Mouse (Mus musculus) left cerebral cortex, postnatal 25 days (tissue): Measurements from ENCODE around the gene Actg2. TPM values are rescaled to one million over a fixed set of nuclear protein-coding genes. Genes with fewer than 3 reads are reported as not detected.
A peak's percentile ranks its signal among the peaks of the same experiment; 100 is the strongest.

Experiments used
- DNase-seq, 2 experiments: peaks; one replicate each; pipeline ENCODE4 v3.0.0; 2022; ENCODE audit warnings: low spot score in 2 of 2, mixed read lengths in 1 of 2
- intact Hi-C: fragments of 180-260 bp; cut with DNase I; formaldehyde crosslinking; loops from one replicate; pipeline ENCODE4 v1.15.1; 2025
- total RNA-seq, 2 experiments: library from RNA; stranded (reverse); gene quantifications; 2 replicates each; pipeline ENCODE4 v1.2.3; 2021

Actg2 gene
- total RNA-seq, 2 experiments from 2014 or later = not detected

DNA sequence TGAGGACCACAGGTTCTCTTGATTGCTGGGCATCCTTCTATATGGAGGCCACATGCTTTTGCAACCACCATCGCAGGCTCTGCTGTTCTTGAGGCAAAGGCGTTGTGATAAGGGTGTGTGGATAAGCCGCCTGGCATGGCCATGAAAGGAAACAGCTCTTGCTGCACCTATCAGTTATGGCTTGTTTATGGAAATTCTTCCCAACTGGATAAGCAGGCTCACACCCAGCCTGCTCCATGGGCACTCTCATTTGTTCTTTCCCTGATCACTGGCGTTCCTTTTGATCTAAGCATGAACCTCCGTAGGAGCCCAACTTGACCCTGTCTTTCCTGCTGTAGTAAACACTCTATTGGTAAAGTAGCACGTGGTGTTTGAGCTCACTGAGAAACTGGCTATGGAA lies 14.3 kb downstream of the Actg2 start:
- intact Hi-C loops = no loop called here
- no peak for DNase-seq

DNA sequence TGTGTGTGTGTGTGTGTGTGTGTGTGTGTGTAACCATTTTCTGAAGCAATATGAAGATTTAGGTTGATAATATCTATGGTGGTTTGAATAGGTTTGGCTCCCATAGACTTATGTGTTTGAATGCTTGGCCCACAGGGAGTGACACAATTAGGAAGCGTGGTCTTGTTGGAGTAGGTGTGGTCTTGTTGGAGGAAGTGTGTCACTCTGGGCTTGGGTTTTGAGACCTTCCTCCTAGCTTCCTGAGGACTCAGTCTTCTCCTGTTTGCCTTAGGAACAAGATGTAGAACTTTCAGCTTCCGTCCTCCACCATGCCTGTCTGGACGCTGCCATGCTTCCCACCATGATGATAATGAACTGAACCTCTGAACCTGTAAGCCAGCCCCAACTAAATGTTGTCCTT lies 17.4 kb downstream of the Actg2 start:
- intact Hi-C loops = no loop called here
- DNase-seq = no peak

GRCm38 (mm10) chr6:83515172-83515571 lies 20.9 kb downstream of the Actg2 start:
- intact Hi-C loops = no loop called here
- no peak for DNase-seq

DNA sequence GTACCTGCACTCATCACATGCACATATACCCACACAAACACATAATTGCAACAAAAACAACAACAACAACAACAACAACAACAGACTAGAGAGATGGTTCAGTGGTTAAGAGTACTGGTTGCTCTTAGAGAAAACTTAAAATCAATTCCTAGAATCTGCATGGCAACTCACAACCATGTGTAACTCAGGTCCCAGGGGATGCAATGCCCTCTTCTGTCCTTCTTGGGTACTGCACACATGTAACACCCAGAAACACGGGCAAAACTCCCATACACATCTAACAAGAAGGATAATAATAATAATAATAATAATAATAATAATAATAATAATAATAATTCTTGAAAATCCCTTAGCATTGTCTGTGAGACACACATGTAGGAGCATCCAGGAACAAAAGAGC lies 23.6 kb downstream of the Actg2 start:
- intact Hi-C loops = loop anchor here (1.0 kb wide), 1 partner anchor 156 kb away; no protein-coding TSS in a partner anchor

GRCm38 (mm10) chr6:83510210-83510609 lies 25.9 kb downstream of the Actg2 start:
- intact Hi-C loops = no loop called here
- DNase-seq = no peak

More for the DNA sequence above, 23.6 kb downstream of the Actg2 start:
- DNase-seq = peak; percentile 60 to 75

GRCm38 (mm10) chr6:83509442-83509841 lies 26.6 kb downstream of the Actg2 start:
- intact Hi-C loops = loop anchor here (5.0 kb wide), 2 partner anchors 52 to 63 kb away; partner anchors contain the start of genes Stambp and Tet3
- DNase-seq = peak; percentile 69 to 91

GRCm38 (mm10) chr6:83507168-83507546 lies 28.9 kb downstream of the Actg2 start:
- intact Hi-C loops = loop anchor here (2.0 to 5.0 kb wide), 3 partner anchors 50 to 158 kb away; partner anchors contain the start of genes Bola3, Stambp and Tet3
- DNase-seq = no peak

GRCm38 (mm10) chr6:83506258-83507167 lies 29.6 kb downstream of the Actg2 start, which contains the start of gene Dguok:
Gene Dguok, minus strand, starts transcription at chr6:83506969.
- intact Hi-C loops = loop anchor here (1.0 to 5.0 kb wide), 5 partner anchors 35 to 158 kb away; partner anchors contain the start of genes Bola3, Stambp and Tet3
- DNase-seq = peak; percentile 98 to 99

DNA sequence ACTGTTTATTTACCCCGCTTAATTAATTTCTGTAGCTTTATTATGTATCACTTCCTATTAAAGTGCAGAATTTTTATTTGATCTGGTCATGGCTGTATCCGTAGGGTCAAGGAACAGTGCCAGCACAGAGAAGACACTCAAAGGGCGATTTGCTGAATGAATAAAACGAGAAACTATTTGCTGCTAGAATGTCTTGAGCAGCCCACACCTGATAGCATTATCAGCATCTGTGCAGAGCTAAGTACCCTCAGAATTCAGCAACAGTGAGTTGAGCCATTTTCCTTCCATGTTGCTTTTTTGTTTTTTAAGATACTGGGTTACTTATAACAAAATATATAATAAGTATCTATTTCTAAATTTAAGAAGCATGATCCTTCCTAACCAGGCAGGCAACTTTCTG lies 30.5 kb downstream of the Actg2 start:
- DNase-seq = no peak
- intact Hi-C loops = loop anchor here (5.0 kb wide), 2 partner anchors 48 to 67 kb away; partner anchors contain the start of genes Stambp and Tet3

DNA sequence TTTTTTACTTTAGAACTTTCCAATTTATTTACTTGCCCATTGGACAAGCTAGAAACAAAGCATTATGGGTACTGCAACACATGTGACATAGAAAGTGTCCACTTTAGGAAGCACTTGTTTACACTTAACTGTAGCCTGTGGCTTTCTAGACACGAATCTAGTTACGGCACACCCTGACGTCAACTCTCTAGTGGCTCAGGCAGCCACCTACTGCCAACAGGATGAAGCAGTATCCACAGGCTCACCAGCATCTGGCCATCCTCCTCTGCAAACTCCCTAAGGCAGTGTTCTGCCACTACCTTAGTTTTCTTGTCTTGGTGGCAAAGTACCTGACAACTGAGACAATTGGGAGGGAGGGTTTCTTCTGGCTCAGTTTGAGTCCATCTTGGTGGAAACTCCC lies 32.7 kb downstream of the Actg2 start:
- intact Hi-C loops = no loop called here
- peak in 1 of 2 experiments; percentile 60 for DNase-seq

DNA sequence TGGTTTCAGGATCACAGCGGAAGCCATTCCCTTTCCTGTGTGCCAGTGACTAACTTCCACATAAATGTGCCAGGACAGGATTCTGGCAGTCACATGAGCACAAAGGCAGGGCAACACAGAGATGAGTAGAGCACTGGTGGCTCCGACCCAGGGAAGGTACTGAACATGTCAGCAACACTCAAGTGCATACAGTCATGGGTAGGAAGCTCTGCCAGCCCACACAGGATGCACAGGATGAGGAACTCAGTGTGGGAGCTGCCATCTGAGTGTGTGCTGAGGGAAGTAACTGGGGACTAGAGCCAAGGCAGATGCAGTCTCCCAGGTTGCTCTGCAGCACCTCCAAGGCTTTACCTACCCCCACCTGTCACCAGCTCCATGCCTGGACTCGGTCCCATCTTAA lies 33.4 kb downstream of the Actg2 start:
- intact Hi-C loops = no loop called here
- DNase-seq = peak; percentile 42 to 86

DNA sequence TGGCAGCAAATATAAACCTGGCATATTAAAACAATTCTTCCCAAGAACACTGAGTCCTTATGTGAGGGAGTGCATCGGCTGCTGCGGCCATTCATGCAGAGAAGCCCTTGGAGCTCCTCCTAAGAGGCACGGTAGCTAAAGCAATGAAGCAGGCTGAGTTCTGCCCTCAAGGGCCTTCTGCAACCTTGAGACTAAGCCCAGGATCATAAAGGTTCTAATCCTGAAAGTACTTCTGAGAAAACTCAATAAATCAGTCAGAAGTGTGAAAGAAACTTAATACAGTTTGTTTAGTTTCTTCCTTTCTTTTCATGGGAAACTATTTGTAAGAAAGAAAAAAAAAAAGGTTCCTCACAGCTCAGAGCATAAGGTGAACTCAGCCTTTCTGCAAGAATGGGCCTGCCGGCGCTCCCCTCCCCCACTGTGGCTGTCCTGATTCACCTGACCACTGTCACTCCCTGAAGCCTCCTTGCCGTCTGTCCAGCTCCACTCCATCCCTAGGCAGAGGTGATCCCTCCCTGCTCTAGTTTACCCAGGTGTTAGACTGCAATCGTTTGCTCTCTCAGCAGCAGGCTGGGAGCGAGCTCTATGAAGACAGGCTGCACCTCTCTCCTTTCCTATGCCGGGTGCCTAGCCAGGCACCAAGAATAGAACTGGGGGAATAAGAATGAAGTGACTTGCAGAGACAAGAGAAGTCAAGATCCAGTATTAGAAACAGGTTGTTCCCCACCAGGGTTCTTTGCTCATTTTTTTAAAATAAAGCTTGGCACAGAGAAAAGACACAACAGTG lies 34.3 kb downstream of the Actg2 start:
- no peak for DNase-seq
- intact Hi-C loops = no loop called here

- intact Hi-C loops = no loop called here
- DNase-seq = no peak
Measured at GRCm38 (mm10) chr6:83500462-83500861, 35.6 kb downstream of the Actg2 start.

DNA sequence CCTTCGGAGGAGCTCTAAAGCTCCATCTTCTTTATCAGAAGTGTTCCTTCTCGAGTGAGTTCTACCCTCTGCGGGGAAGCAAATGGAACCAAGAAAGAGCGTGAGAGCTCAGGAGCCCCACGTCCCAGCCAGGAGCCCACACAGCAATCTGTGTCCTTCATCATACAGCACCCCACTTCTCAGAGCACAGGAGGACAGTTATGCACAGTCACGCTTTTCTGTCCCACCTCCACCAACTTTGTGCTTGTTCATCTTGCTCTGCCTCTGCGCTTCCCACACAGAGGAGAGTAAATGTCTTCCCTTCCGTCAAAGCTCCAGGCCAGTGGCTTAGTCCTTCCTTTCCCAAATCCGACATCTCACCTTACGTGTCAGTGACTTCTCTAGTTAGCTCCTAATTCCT lies 37.0 kb downstream of the Actg2 start:
- intact Hi-C loops = no loop called here
- DNase-seq = peak; percentile 23 to 88

- DNase-seq = no peak
- intact Hi-C loops = no loop called here
Measured at GRCm38 (mm10) chr6:83496753-83497710, 39.0 kb downstream of the Actg2 start.

- intact Hi-C loops = no loop called here
- DNase-seq = no peak
Measured at GRCm38 (mm10) chr6:83496009-83496752, 39.9 kb downstream of the Actg2 start.

GRCm38 (mm10) chr6:83490622-83491021 lies 45.4 kb downstream of the Actg2 start:
- intact Hi-C loops = no loop called here
- DNase-seq = no peak

DNA sequence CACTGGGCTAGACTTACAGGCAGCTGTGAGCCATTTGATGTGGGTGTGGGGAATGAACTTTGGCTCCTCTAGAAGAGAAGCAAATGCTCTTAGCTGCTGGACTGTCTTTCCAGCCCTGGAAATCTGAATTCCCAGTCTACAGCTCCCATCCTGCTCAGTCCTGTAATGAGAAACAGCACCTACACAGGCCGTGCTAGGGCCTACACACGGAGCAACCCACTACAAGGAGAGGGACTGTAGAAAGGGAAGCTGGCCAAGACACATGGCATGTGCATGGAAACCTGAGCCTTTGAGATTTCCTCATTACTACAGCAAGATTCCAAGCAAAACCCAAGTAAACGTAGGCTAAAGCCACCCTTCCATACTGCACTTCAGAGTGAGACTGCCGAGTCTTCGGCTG lies 47.9 kb downstream of the Actg2 start:
- intact Hi-C loops = no loop called here
- no peak for DNase-seq
